Mouse (Mus musculus) kidney, embryonic 16.5 days (tissue): ENCODE results near the gene Iqschfp. TPM values are rescaled to one million over a fixed set of nuclear protein-coding genes. Genes with fewer than 3 reads are reported as not detected.

Source experiments
- ATAC-seq: fragments of 200-750 bp; cut with Nextera tagmentation; 2 replicates; pipeline ENCODE4 v1.8.0; 2017; ENCODE audit warnings: moderate TSS enrichment; ENCODE audit not compliant: low FRiP score, low TSS enrichment
- H3K27ac ChIP-seq: fragments of 300-500 bp; sonication (generic); 2 replicates; pipeline ENCODE4 v1.5.1; 2014; ENCODE audit warnings: low read length
- H3K27me3 ChIP-seq: fragments of 300-500 bp; sonication (generic); 2 replicates; pipeline ENCODE4 v1.6.1; 2014; ENCODE audit warnings: low read length, control low read depth, mixed read lengths; ENCODE audit not compliant: insufficient read depth
- H3K36me3 ChIP-seq: fragments of 300-500 bp; sonication (generic); 2 replicates; pipeline ENCODE4 v1.6.1; 2014; ENCODE audit warnings: low read length, control low read depth, mixed read lengths; ENCODE audit not compliant: insufficient read depth
- H3K4me1 ChIP-seq: fragments of 300-500 bp; sonication (generic); 2 replicates; pipeline ENCODE4 v1.6.1; 2014; ENCODE audit warnings: low read length, control low read depth, mixed read lengths; ENCODE audit not compliant: insufficient read depth
- H3K4me2 ChIP-seq: fragments of 300-500 bp; sonication (generic); replicated peaks from 2 replicates; pipeline ENCODE4 v1.6.1; 2014; ENCODE audit warnings: low read depth, low read length
- H3K4me3 ChIP-seq: fragments of 300-500 bp; sonication (generic); 2 replicates; pipeline ENCODE4 v1.5.1; 2014; ENCODE audit warnings: mild to moderate bottlenecking, low read length
- H3K9ac ChIP-seq: fragments of 300-500 bp; sonication (generic); replicated peaks from 2 replicates; pipeline ENCODE4 v1.6.1; 2014; ENCODE audit warnings: low read length
- H3K9me3 ChIP-seq: fragments of 300-500 bp; sonication (generic); 2 replicates; pipeline ENCODE4 v1.6.1; 2016; ENCODE audit warnings: low read length, control low read depth
- WGBS: fragments of 180-500 bp; shearing (Covaris S2); extraction: QIAGEN DNeasy Blood & Tissue Kit; methylation state at CpG from one replicate; pipeline ENCODE4 v1.1.7; 2014; 5-methylcytosine and 5-hydroxymethylcytosine counted together
- polyA plus RNA-seq: library from polyadenylated mRNA; unstranded; fragments of >200 nt; fragmentation: Nextera tagmentation; extraction: Ambion mirVana; gene quantifications from 2 replicates; pipeline ENCODE4 v1.2.1, GENCODE M21; 2015

The Iqschfp gene
- polyA plus RNA-seq, 1 experiment from 2014 or later: not detected

GRCm38 (mm10) chr3:68630821-68631220 lies 738.8 kb downstream of the Iqschfp start:
- Histone ChIP-seq H3K27ac (no peak overlapping the region), H3K4me1 (no peaks in the 10 kb centered on the region), H3K27me3 (no peaks in the 10 kb centered on the region), H3K4me2 (no peak overlapping the region), H3K36me3 (no peaks in the 10 kb centered on the region; the same call in 1 of the 2 replicates), H3K9me3 (no peaks in the 10 kb centered on the region), H3K9ac (no peak overlapping the region), H3K4me3 (no peak overlapping the region)
- ATAC-seq: no peak
- 57% methylated on average over 3 of the region's 3 CpGs for WGBS

GRCm38 (mm10) chr3:68632714-68633113 lies 740.7 kb downstream of the Iqschfp start:
- Histone ChIP-seq H3K9ac (no peak overlapping the region), H3K9me3 (no peaks in the 10 kb centered on the region), H3K27ac (no peak overlapping the region), H3K4me1 (no peaks in the 10 kb centered on the region), H3K4me3 (no peak overlapping the region), H3K36me3 (no peaks in the 10 kb centered on the region), H3K4me2 (no peak overlapping the region), H3K27me3 (no peaks in the 10 kb centered on the region)
- WGBS: 63% methylated on average over 3 of the region's 3 CpGs
- ATAC-seq: no peak

- no peak for ATAC-seq
- H3K4me1 ChIP-seq: no peaks in the 10 kb centered on the region
- H3K4me2 ChIP-seq: no peak overlapping the region
- H3K27ac ChIP-seq: no peak overlapping the region
- 98% methylated on average over 4 of the region's 4 CpGs for WGBS
- no peaks in the 10 kb centered on the region for H3K27me3 ChIP-seq
- no peaks in the 10 kb centered on the region for H3K9me3 ChIP-seq
- H3K36me3 ChIP-seq: no peaks in the 10 kb centered on the region
- no peak overlapping the region for H3K9ac ChIP-seq
- no peak overlapping the region for H3K4me3 ChIP-seq
These were observed 741.5 kb downstream of the Iqschfp start for GRCm38 (mm10) chr3:68633577-68633976.

GRCm38 (mm10) chr3:68637960-68638359 lies 745.9 kb downstream of the Iqschfp start:
- 47% methylated on average over 7 of the region's 7 CpGs for WGBS
- H3K9me3 ChIP-seq: no peaks in the 10 kb centered on the region
- no peak overlapping the region for H3K27ac ChIP-seq
- H3K27me3 ChIP-seq: no peaks in the 10 kb centered on the region
- H3K4me1 ChIP-seq: no peaks in the 10 kb centered on the region
- no peak for ATAC-seq
- no peak overlapping the region for H3K9ac ChIP-seq
- H3K4me3 ChIP-seq: no peak overlapping the region
- no peaks in the 10 kb centered on the region for H3K36me3 ChIP-seq
- no peak overlapping the region for H3K4me2 ChIP-seq

- WGBS: 94% methylated on average over 1 of the region's 1 CpGs
- ATAC-seq: no peak
- no peak overlapping the region for H3K4me3 ChIP-seq
These were observed 746.7 kb downstream of the Iqschfp start for GRCm38 (mm10) chr3:68638703-68639102.

GRCm38 (mm10) chr3:68642935-68643334 lies 750.9 kb downstream of the Iqschfp start:
- no peaks in the 10 kb centered on the region for H3K27me3 ChIP-seq
- no peaks in the 10 kb centered on the region for H3K36me3 ChIP-seq
- H3K4me2 ChIP-seq: no peak overlapping the region
- 79% methylated on average over 7 of the region's 7 CpGs for WGBS
- H3K27ac ChIP-seq: no peak overlapping the region
- H3K9me3 ChIP-seq: no peaks in the 10 kb centered on the region
- no peak overlapping the region for H3K4me3 ChIP-seq
- no peaks in the 10 kb centered on the region for H3K4me1 ChIP-seq
- no peak overlapping the region for H3K9ac ChIP-seq
- ATAC-seq: no peak

More at GRCm38 (mm10) chr3:68638703-68639102, 746.7 kb downstream of the Iqschfp start:
- Histone ChIP-seq H3K4me2 (no peak overlapping the region), H3K9ac (no peak overlapping the region), H3K9me3 (no peaks in the 10 kb centered on the region), H3K27me3 (no peaks in the 10 kb centered on the region), H3K36me3 (no peaks in the 10 kb centered on the region), H3K27ac (no peak overlapping the region), H3K4me1 (no peaks in the 10 kb centered on the region)

- WGBS: 81% methylated on average over 6 of the region's 6 CpGs
- Histone ChIP-seq H3K4me2 (no peak overlapping the region), H3K4me3 (no peak overlapping the region), H3K36me3 (no peaks in the 10 kb centered on the region), H3K9ac (no peak overlapping the region), H3K9me3 (no peaks in the 10 kb centered on the region), H3K27me3 (no peaks in the 10 kb centered on the region), H3K4me1 (no peaks in the 10 kb centered on the region), H3K27ac (no peak overlapping the region)
- peak; percentile 20; the same call in 1 of the 2 replicates for ATAC-seq
These were observed 754.5 kb downstream of the Iqschfp start for GRCm38 (mm10) chr3:68646387-68647130.

- no peak overlapping the region for H3K4me3 ChIP-seq
- H3K4me2 ChIP-seq: no peak overlapping the region
- peak; percentile 60; the same call in 1 of the 2 replicates for ATAC-seq
- H3K36me3 ChIP-seq: no peaks in the 10 kb centered on the region
- H3K4me1 ChIP-seq: no peaks in the 10 kb centered on the region
- no peak overlapping the region for H3K9ac ChIP-seq
- no peaks in the 10 kb centered on the region for H3K27me3 ChIP-seq
- 41% methylated on average over 3 of the region's 3 CpGs for WGBS
- no peak overlapping the region for H3K27ac ChIP-seq
- no peaks in the 10 kb centered on the region for H3K9me3 ChIP-seq
These were observed 755.2 kb downstream of the Iqschfp start for GRCm38 (mm10) chr3:68647282-68647681.

GRCm38 (mm10) chr3:68650251-68650650 lies 758.2 kb downstream of the Iqschfp start:
- Histone ChIP-seq H3K36me3 (no peaks in the 10 kb centered on the region), H3K4me2 (no peak overlapping the region), H3K27me3 (no peaks in the 10 kb centered on the region), H3K4me3 (no peak overlapping the region), H3K9me3 (no peaks in the 10 kb centered on the region), H3K9ac (no peak overlapping the region), H3K4me1 (no peaks in the 10 kb centered on the region), H3K27ac (no peak overlapping the region)
- WGBS: 80% methylated on average over 3 of the region's 3 CpGs
- no peak for ATAC-seq

- no peak overlapping the region for H3K9ac ChIP-seq
- no peaks in the 10 kb centered on the region for H3K27me3 ChIP-seq
- no peaks in the 10 kb centered on the region for H3K36me3 ChIP-seq
- H3K27ac ChIP-seq: no peak overlapping the region
- H3K4me1 ChIP-seq: peaks cover 8% of the 10 kb centered on the region
- no peak overlapping the region for H3K4me3 ChIP-seq
- H3K9me3 ChIP-seq: no peaks in the 10 kb centered on the region
- no peak overlapping the region for H3K4me2 ChIP-seq
- peak; percentile 19; the same call in 1 of the 2 replicates for ATAC-seq
- 62% methylated on average over 4 of the region's 4 CpGs for WGBS
These were observed 764.7 kb downstream of the Iqschfp start for GRCm38 (mm10) chr3:68656607-68657352.
